Mouse (Mus musculus) stomach, postnatal 0 days (tissue): ENCODE results near the gene Acat2. TPM values are rescaled to one million over a fixed set of nuclear protein-coding genes. Genes with fewer than 3 reads are reported as not detected.

ENCODE experiments used
- ATAC-seq: fragments of 200-750 bp; cut with Nextera tagmentation; 2 replicates; pipeline ENCODE4 v1.8.0; 2017; ENCODE audit not compliant: low FRiP score, low TSS enrichment
- DNase-seq: peaks from one replicate; pipeline ENCODE4 v3.0.0-alpha.2; 2016; ENCODE audit warnings: low spot score
- H3K27ac ChIP-seq: fragments of 300-500 bp; sonication (generic); replicated peaks from 2 replicates; pipeline ENCODE4 v1.5.1; 2014; ENCODE audit warnings: mild to moderate bottlenecking, control low read depth
- H3K27me3 ChIP-seq: fragments of 300-500 bp; sonication (generic); 2 replicates; pipeline ENCODE4 v1.6.1; 2014; ENCODE audit warnings: low read length; ENCODE audit not compliant: control insufficient read depth, insufficient read depth
- H3K36me3 ChIP-seq: fragments of 300-500 bp; sonication (generic); 2 replicates; pipeline ENCODE4 v1.6.1; 2014; ENCODE audit warnings: low read length, mixed read lengths; ENCODE audit not compliant: control insufficient read depth, insufficient read depth
- H3K4me1 ChIP-seq: fragments of 300-500 bp; sonication (generic); replicated peaks from 2 replicates; pipeline ENCODE4 v1.6.1; 2014; ENCODE audit warnings: antibody characterized with exemption; ENCODE audit not compliant: control insufficient read depth, insufficient read depth
- H3K4me2 ChIP-seq: fragments of 300-500 bp; sonication (generic); replicated peaks from 2 replicates; pipeline ENCODE4 v1.6.1; 2014; ENCODE audit warnings: low read depth, mild to moderate bottlenecking, control low read depth, moderate library complexity
- H3K4me3 ChIP-seq: fragments of 300-500 bp; sonication (generic); 2 replicates; pipeline ENCODE4 v1.5.1; 2014; ENCODE audit warnings: low read depth, low read length, control low read depth
- H3K9ac ChIP-seq: fragments of 300-500 bp; sonication (generic); 2 replicates; pipeline ENCODE4 v1.6.1; 2014; ENCODE audit warnings: mild to moderate bottlenecking, low read length, control low read depth, mixed read lengths
- H3K9me3 ChIP-seq: fragments of 300-500 bp; sonication (generic); 2 replicates; pipeline ENCODE4 v1.6.1; 2016; ENCODE audit warnings: low read length; ENCODE audit not compliant: control insufficient read depth
- CTCF ChIP-seq: IDR thresholded peaks from 2 replicates; pipeline ENCODE4 v1.5.1; 2016; ENCODE audit warnings: antibody characterized with exemption, low read depth, mild to moderate bottlenecking, moderate library complexity
- EP300 ChIP-seq: optimal IDR thresholded peaks from 2 replicates; pipeline ENCODE3; 2016; ENCODE audit warnings: antibody characterized with exemption
- WGBS: fragments of 180-500 bp; shearing (Covaris S2); extraction: QIAGEN DNeasy Blood & Tissue Kit; methylation state at CpG from one replicate; pipeline ENCODE4 v1.1.7; 2014; 5-methylcytosine and 5-hydroxymethylcytosine counted together
- polyA plus RNA-seq: library from polyadenylated mRNA; unstranded; fragments of >200 nt; fragmentation: Nextera tagmentation; extraction: Ambion mirVana; gene quantifications from 2 replicates; pipeline ENCODE4 v1.2.1, GENCODE M21; 2015

Gene Acat2
- polyA plus RNA-seq, 1 experiment from 2014 or later: 76.0 TPM

DNA sequence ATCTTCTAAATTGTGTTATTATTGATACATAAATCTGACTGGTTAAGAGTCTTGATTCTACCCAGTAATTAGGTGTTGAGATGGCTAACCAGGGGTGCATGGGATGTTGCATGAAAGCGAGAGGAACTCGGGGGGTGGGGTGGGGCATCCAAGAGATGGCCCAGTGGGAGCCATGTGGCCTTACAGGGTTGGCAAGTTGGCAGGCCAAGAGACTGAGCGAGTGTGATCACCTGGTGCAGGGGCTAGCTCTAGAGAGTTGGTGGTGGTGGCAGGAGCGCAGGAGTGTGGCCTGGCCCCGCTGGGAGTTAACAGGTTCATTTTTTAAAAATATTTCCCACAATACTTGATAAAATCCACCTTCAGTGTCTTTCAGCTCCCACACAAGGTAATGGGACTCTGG lies 62.9 kb downstream of the Acat2 start:
- no peaks in the 10 kb centered on the region for H3K4me1 ChIP-seq
- no peaks in the 10 kb centered on the region for H3K9me3 ChIP-seq
- no peak overlapping the region for H3K27ac ChIP-seq
- H3K4me3 ChIP-seq: no peak overlapping the region
- no peak overlapping the region for H3K9ac ChIP-seq
- no peak overlapping the region for H3K4me2 ChIP-seq
- no peaks in the 10 kb centered on the region for H3K36me3 ChIP-seq
- TF ChIP-seq EP300 (no peak), CTCF (no peak)
- no peak for DNase-seq
- no peak for ATAC-seq
- WGBS: 95% methylated on average over 5 of the region's 5 CpGs
- H3K27me3 ChIP-seq: no peaks in the 10 kb centered on the region

Other genes with a start within 250 kb of the Acat2 start
- gene Igf2r, start 191.1 kb downstream of the Acat2 start, polyA plus RNA-seq: 9.4 and 9.6 TPM in 2 replicates
- gene Mas1, start 92.6 kb downstream of the Acat2 start, polyA plus RNA-seq: 0.12 and 0.21 TPM in 2 replicates
- not detected in 2 replicates for gene Mrgprh, start 84.7 kb downstream of the Acat2 start, polyA plus RNA-seq
- 0.45 and 0.63 TPM in 2 replicates for gene Pnldc1, start 50.5 kb downstream of the Acat2 start, polyA plus RNA-seq
- 225 and 240 TPM in 2 replicates for gene Tcp1, start 45.0 kb downstream of the Acat2 start, polyA plus RNA-seq
- gene Mrpl18, start 44.4 kb downstream of the Acat2 start, polyA plus RNA-seq: 93.7 and 101 TPM in 2 replicates
- 0.62 and 0.73 TPM in 2 replicates for gene Acat3, start 20.1 kb downstream of the Acat2 start, polyA plus RNA-seq
- gene Wtap, start 33.4 kb upstream of the Acat2 start, polyA plus RNA-seq: 75.2 and 75.4 TPM in 2 replicates
- 176 and 186 TPM in 2 replicates for gene Sod2, start 46.1 kb upstream of the Acat2 start, polyA plus RNA-seq
- gene Gpr31b, start 91.5 kb upstream of the Acat2 start, polyA plus RNA-seq: 0.12 TPM in 1 of 2 replicates, not detected in the other
- gene Tcp10b, start 100.4 kb upstream of the Acat2 start, polyA plus RNA-seq: 0.17 and 0.19 TPM in 2 replicates
- 0.05 TPM in 2 replicates for gene Unc93a, start 171.1 kb upstream of the Acat2 start, polyA plus RNA-seq